Mouse (Mus musculus): Measurements from ENCODE around the gene Polr2b. TPM values are rescaled to one million over a fixed set of nuclear protein-coding genes. Genes with fewer than 3 reads are reported as not detected.

Polr2b gene
- polyA plus RNA-seq, 1 experiment from 2014 or later = 53.9 TPM

DNA sequence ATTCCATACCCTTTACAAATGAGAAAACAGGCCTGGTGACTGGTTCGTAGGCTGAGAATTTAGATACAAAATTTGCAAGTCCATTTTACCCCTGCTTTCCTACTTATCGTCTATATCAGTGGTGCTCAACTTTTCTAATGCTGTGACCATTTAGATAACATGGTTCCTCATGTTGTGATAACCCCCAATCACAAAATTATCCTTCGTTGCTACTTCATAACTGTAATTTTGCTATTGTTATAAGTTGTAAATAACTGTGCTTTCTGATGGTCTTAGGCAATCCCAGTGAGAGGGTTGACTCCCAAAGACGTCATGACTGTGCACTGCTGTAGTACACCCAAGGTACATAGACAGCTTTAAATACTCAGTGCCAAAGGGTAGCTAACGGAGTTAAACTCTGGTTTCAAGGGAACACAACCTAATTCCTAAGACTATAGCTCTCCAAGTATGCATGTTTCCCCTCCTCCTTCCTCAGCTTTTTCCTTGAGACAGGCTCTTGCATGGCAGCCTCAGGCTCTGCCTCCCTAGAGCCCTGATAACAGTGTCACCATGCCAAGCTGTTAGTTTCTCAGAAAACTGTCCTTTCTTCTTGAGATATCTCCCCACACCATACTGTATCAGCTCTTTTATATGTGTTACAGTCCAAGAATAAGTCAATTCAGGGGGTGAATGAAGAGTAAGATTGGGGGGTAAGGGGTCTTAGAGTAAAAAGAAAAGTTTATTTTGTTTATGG lies 2.0 kb upstream of the Polr2b start:
- H3K9me3 ChIP-seq (ENCODE audit: control insufficient read depth, low read length) = no peaks in the 10 kb centered on the region
- ATAC-seq (ENCODE audit: low read depth) (no peak), DNase-seq (ENCODE audit: low spot score) (no peak)
- H3K4me2 ChIP-seq (ENCODE audit: low read depth, low read length) = peak overlapping the region; percentile 99
- peaks cover 18% of the 10 kb centered on the region for H3K4me1 ChIP-seq (ENCODE audit: control insufficient read depth, insufficient read depth, low read length)
- peak overlapping the region; percentile 86 for H3K4me3 ChIP-seq (ENCODE audit: low read depth, low read length)
- no peak overlapping the region for H3K27ac ChIP-seq (replicated peaks; ENCODE audit: low read depth, low read length)
- WGBS = 72% methylated on average over 5 of the region's 5 CpGs
- peaks cover 38% of the 10 kb centered on the region for H3K36me3 ChIP-seq (ENCODE audit: control insufficient read depth, insufficient read depth, low read length)
- H3K27me3 ChIP-seq (replicated peaks; ENCODE audit: control insufficient read depth, insufficient read depth, low read length) = no peaks in the 10 kb centered on the region
- peak overlapping the region; percentile 89 for H3K9ac ChIP-seq (ENCODE audit: low read depth, low read length)

DNA sequence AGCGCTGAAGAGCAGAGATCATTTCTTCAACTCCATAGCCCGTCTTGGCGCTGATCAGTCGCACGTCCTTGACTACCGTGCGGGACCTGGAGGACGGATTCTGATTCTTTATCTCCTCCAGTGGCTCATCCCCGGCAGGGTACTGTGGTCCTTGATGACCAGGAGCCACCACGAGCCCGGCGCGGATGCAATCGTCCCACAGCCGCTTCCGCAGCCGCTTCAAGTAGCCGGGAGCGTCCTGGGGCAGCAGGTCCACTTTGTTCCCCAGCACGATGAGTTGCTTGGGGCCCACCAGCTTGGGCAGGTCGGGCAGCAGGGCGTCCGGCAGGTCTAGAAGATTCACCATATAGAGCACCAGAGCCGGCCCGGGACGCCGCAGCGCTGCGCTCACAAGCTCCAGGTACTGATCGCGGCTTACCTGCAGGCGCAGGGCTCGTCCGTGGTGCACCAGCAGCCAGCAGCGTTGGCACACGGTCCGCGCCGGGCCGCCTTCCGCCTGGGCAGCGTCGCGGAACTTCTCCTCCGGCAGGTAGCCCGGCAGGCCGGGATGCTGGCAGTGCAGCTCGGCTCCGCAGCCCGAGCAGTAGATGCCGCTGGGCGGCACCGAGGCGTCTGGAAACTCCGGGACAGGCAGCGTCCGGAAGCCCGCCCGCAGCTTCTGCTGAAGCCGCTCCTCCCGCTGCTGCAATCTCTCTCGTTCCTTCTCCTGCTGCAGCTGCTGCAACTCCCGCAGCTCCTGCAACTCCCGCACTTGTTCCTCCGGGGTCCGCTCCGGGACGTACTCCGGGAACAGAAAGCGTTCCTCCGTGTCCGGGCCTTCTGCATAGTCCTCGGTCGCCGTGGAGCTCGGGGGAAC lies 668 bp upstream of the Polr2b start:
- H3K27ac ChIP-seq (replicated peaks; ENCODE audit: low read depth, low read length) = peak overlapping the region; percentile 88; the same call in 1 of the 2 replicates
- DNase-seq (ENCODE audit: low spot score) = peak; percentile 7
- ATAC-seq (ENCODE audit: low read depth) = peak; percentile 28

DNA sequence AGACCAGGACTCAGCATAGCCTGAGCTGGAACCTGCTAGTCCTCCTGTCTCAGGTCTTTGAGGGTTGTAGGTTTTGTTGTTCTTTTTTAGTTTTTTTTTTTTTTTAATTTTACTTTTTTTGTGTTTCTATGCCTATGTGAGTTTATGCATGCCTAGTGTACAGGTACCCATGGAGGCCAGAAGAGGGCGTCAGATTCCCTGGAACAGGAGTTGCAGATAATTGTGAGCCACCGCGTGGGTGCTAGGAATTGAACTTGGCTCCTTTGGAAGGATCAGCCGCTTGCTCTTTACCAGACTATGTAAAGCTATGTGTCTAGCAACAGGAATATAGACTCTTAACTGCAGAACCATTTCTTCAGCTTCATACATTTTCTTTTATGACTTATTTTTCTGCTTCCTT lies 4.3 kb downstream of the Polr2b start:
- Histone ChIP-seq H3K4me1 (ENCODE audit: control insufficient read depth, insufficient read depth, low read length) (peaks cover 8% of the 10 kb centered on the region; the same call in 1 of the 2 replicates), H3K9me3 (ENCODE audit: control insufficient read depth, low read length) (no peaks in the 10 kb centered on the region), H3K9ac (ENCODE audit: low read depth, low read length) (no peak overlapping the region), H3K36me3 (ENCODE audit: control insufficient read depth, insufficient read depth, low read length) (peaks cover 54% of the 10 kb centered on the region), H3K4me3 (ENCODE audit: low read depth, low read length) (no peak overlapping the region), H3K4me2 (ENCODE audit: low read depth, low read length) (no peak overlapping the region), H3K27me3 (replicated peaks; ENCODE audit: control insufficient read depth, insufficient read depth, low read length) (no peaks in the 10 kb centered on the region), H3K27ac (replicated peaks; ENCODE audit: low read depth, low read length) (no peak overlapping the region)
- DNase-seq (ENCODE audit: low spot score) (no peak), ATAC-seq (ENCODE audit: low read depth) (no peak)
- WGBS = 93% methylated on average over 4 of the region's 4 CpGs

More for the DNA sequence above, 668 bp upstream of the Polr2b start:
- peaks cover 18% of the 10 kb centered on the region for H3K4me1 ChIP-seq (ENCODE audit: control insufficient read depth, insufficient read depth, low read length)
- H3K9ac ChIP-seq (ENCODE audit: low read depth, low read length) = peak overlapping the region; percentile 89
- H3K27me3 ChIP-seq (replicated peaks; ENCODE audit: control insufficient read depth, insufficient read depth, low read length) = no peaks in the 10 kb centered on the region
- H3K4me2 ChIP-seq (ENCODE audit: low read depth, low read length) = peak overlapping the region; percentile 99
- H3K36me3 ChIP-seq (ENCODE audit: control insufficient read depth, insufficient read depth, low read length) = peaks cover 38% of the 10 kb centered on the region
- WGBS = under 1% methylated on average over 61 of the region's 76 CpGs
- no peaks in the 10 kb centered on the region for H3K9me3 ChIP-seq (ENCODE audit: control insufficient read depth, low read length)
- H3K4me3 ChIP-seq (ENCODE audit: low read depth, low read length) = peak overlapping the region; percentile 86

DNA sequence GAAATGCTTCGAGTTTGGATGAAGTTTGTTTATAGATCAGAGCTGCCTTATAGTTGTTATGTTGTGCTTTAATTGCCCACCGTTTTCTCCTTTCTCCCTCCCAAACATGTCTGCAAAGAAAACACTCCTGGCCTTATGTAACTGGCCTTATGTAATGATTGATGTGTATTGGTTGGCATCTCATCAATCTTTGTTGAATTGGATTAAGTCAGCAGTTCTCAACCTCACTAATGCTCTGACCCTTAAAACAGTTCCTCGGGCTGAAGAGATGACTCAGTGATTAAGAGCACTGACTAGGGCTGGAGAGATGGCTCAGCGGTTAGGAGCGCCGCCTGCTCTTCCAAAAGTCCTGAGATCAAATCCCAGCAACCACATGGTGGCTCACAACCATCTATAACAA lies 5.0 kb downstream of the Polr2b start:
- H3K27ac ChIP-seq (replicated peaks; ENCODE audit: low read depth, low read length) = no peak overlapping the region
- peaks cover 8% of the 10 kb centered on the region; the same call in 1 of the 2 replicates for H3K4me1 ChIP-seq (ENCODE audit: control insufficient read depth, insufficient read depth, low read length)
- no peak overlapping the region for H3K9ac ChIP-seq (ENCODE audit: low read depth, low read length)
- no peaks in the 10 kb centered on the region for H3K9me3 ChIP-seq (ENCODE audit: control insufficient read depth, low read length)
- H3K36me3 ChIP-seq (ENCODE audit: control insufficient read depth, insufficient read depth, low read length) = peaks cover 60% of the 10 kb centered on the region
- no peaks in the 10 kb centered on the region for H3K27me3 ChIP-seq (replicated peaks; ENCODE audit: control insufficient read depth, insufficient read depth, low read length)
- no peak overlapping the region for H3K4me2 ChIP-seq (ENCODE audit: low read depth, low read length)
- DNase-seq (ENCODE audit: low spot score) (no peak), ATAC-seq (ENCODE audit: low read depth) (no peak)
- no peak overlapping the region for H3K4me3 ChIP-seq (ENCODE audit: low read depth, low read length)
- 90% methylated on average over 6 of the region's 6 CpGs for WGBS

DNA sequence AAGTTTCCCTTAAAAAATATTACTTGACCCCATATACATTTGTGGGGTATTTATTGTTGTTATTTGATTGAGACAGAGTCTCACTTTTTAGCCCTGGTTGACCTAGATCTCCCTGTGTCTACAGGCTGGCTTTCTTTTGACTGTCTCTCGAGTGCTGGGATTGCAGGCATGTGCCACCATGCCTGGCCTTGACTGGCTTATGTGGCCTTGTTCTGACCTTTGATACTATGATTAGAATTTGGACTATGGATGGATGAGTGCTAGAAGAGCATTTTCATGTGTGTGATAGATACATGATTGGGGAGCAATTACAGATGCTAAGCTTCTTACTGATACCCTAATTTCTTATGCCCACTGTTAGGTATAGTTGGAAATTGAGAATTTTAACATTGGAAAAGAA lies 15.0 kb downstream of the Polr2b start:
- ATAC-seq (ENCODE audit: low read depth) (no peak), DNase-seq (ENCODE audit: low spot score) (no peak)
- H3K4me1 ChIP-seq (ENCODE audit: control insufficient read depth, insufficient read depth, low read length) = no peaks in the 10 kb centered on the region
- no peaks in the 10 kb centered on the region for H3K9me3 ChIP-seq (ENCODE audit: control insufficient read depth, low read length)
- no peak overlapping the region for H3K4me3 ChIP-seq (ENCODE audit: low read depth, low read length)
- no peak overlapping the region for H3K9ac ChIP-seq (ENCODE audit: low read depth, low read length)
- peaks cover 96% of the 10 kb centered on the region for H3K36me3 ChIP-seq (ENCODE audit: control insufficient read depth, insufficient read depth, low read length)
- no peak overlapping the region for H3K27ac ChIP-seq (replicated peaks; ENCODE audit: low read depth, low read length)
- H3K27me3 ChIP-seq (replicated peaks; ENCODE audit: control insufficient read depth, insufficient read depth, low read length) = no peaks in the 10 kb centered on the region
- no peak overlapping the region for H3K4me2 ChIP-seq (ENCODE audit: low read depth, low read length)
- WGBS = 77% methylated on average over 1 of the region's 1 CpGs

DNA sequence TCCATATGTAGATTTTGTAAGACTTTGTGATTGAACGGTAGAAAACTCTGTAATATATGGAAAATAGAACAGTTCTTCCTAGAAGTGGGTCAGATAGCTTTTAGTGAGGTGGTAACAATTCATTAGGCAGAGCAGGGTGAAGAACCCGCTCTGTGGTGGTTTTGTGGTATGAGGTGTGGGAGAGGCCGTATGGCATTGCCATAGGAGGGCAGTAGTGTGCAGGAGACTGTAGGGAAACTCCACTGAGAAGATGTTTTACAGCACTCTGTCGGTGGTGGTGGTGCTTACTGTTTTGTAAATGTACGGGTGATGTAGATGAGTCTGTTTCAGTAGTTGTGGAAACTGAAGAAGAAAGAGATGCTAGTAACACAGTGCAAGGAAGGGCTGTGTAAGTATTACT lies 20.2 kb downstream of the Polr2b start:
- H3K9ac ChIP-seq (ENCODE audit: low read depth, low read length) = no peak overlapping the region
- ATAC-seq (ENCODE audit: low read depth) (no peak), DNase-seq (ENCODE audit: low spot score) (no peak)
- no peak overlapping the region for H3K4me3 ChIP-seq (ENCODE audit: low read depth, low read length)
- no peaks in the 10 kb centered on the region for H3K9me3 ChIP-seq (ENCODE audit: control insufficient read depth, low read length)
- H3K27ac ChIP-seq (replicated peaks; ENCODE audit: low read depth, low read length) = no peak overlapping the region
- H3K4me1 ChIP-seq (ENCODE audit: control insufficient read depth, insufficient read depth, low read length) = no peaks in the 10 kb centered on the region
- H3K4me2 ChIP-seq (ENCODE audit: low read depth, low read length) = no peak overlapping the region
- H3K36me3 ChIP-seq (ENCODE audit: control insufficient read depth, insufficient read depth, low read length) = peaks cover 87% of the 10 kb centered on the region
- 73% methylated on average over 5 of the region's 5 CpGs for WGBS
- no peaks in the 10 kb centered on the region for H3K27me3 ChIP-seq (replicated peaks; ENCODE audit: control insufficient read depth, insufficient read depth, low read length)

DNA sequence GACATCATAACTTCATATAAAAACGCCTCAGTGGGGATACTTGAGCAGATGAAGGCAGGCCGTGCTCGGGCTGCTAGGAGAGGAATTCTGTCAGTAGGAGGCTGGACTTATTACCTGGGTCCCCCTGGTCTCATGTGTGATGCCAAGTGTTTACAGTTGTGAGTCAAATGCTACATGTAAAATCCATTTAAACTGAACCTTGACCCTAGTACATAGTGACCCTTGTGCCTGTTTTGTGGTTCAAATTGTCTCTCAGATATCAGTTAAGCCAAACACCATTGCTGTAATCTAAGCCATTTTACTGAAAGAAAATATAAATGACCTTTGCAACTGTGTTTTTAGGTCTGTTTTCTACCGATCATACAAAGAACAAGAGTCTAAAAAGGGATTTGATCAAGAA lies 30.1 kb downstream of the Polr2b start:
- DNase-seq (ENCODE audit: low spot score) = no peak
- no peaks in the 10 kb centered on the region for H3K27me3 ChIP-seq (replicated peaks; ENCODE audit: control insufficient read depth, insufficient read depth, low read length)
- H3K9ac ChIP-seq (ENCODE audit: low read depth, low read length) = no peak overlapping the region
- H3K4me2 ChIP-seq (ENCODE audit: low read depth, low read length) = no peak overlapping the region
- H3K9me3 ChIP-seq (ENCODE audit: control insufficient read depth, low read length) = no peaks in the 10 kb centered on the region
- H3K36me3 ChIP-seq (ENCODE audit: control insufficient read depth, insufficient read depth, low read length) = peaks cover 97% of the 10 kb centered on the region
- WGBS = 84% methylated on average over 4 of the region's 4 CpGs
- H3K4me3 ChIP-seq (ENCODE audit: low read depth, low read length) = no peak overlapping the region
- ATAC-seq (ENCODE audit: low read depth) = no peak
- H3K27ac ChIP-seq (replicated peaks; ENCODE audit: low read depth, low read length) = no peak overlapping the region
- no peaks in the 10 kb centered on the region for H3K4me1 ChIP-seq (ENCODE audit: control insufficient read depth, insufficient read depth, low read length)

DNA sequence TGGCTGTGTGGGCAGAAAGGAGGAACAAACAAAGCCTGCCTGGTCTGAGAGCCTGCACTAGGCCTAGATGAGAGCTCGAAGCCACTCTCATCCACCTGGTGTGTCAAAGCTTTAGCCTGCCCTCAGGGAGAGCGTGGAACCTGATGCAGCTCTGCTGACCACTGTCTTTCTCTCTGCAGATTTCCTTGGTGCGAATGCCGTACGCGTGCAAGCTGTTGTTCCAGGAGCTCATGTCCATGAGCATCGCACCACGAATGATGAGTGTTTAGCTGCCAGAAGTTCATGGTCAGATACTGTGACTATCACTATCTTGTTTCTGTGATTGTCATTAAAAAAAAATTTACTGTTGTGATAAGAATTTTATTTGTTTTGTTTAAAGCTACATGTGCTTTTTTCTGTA lies 39.0 kb downstream of the Polr2b start:
- no peak overlapping the region for H3K27ac ChIP-seq (replicated peaks; ENCODE audit: low read depth, low read length)
- H3K4me1 ChIP-seq (ENCODE audit: control insufficient read depth, insufficient read depth, low read length) = no peaks in the 10 kb centered on the region
- H3K4me2 ChIP-seq (ENCODE audit: low read depth, low read length) = no peak overlapping the region
- H3K36me3 ChIP-seq (ENCODE audit: control insufficient read depth, insufficient read depth, low read length) = peaks cover 72% of the 10 kb centered on the region
- no peak for ATAC-seq (ENCODE audit: low read depth)
- WGBS = 96% methylated on average over 8 of the region's 8 CpGs
- no peaks in the 10 kb centered on the region for H3K9me3 ChIP-seq (ENCODE audit: control insufficient read depth, low read length)
- H3K9ac ChIP-seq (ENCODE audit: low read depth, low read length) = no peak overlapping the region
- H3K27me3 ChIP-seq (replicated peaks; ENCODE audit: control insufficient read depth, insufficient read depth, low read length) = no peaks in the 10 kb centered on the region
- no peak for DNase-seq (ENCODE audit: low spot score)
- H3K4me3 ChIP-seq (ENCODE audit: low read depth, low read length) = no peak overlapping the region
